Mouse (Mus musculus) intestine, postnatal 0 days (tissue): ENCODE measurements at regions not wholly inside any gene's neighbourhood (a gene's known extent, or its start where the extent isn't known, plus 50 kb on each side); places are given as distances from the start of the nearest gene placed in this dataset.

Experiments
- ATAC-seq: fragments of 200-750 bp; cut with Nextera tagmentation; 2 replicates; pipeline ENCODE4 v1.8.0; 2017; ENCODE audit warnings: mild to moderate bottlenecking, moderate TSS enrichment, moderate library complexity
- H3K27ac ChIP-seq: fragments of 300-500 bp; sonication (generic); 2 replicates; pipeline ENCODE4 v1.5.1; 2014; ENCODE audit warnings: mild to moderate bottlenecking, low read depth, low read length, moderate library complexity
- H3K27me3 ChIP-seq: fragments of 300-500 bp; sonication (generic); replicated peaks from 2 replicates; pipeline ENCODE4 v1.6.1; 2014; ENCODE audit warnings: low read length, mixed read lengths; ENCODE audit not compliant: control insufficient read depth, insufficient read depth
- H3K36me3 ChIP-seq: fragments of 300-500 bp; sonication (generic); 2 replicates; pipeline ENCODE4 v1.6.1; 2014; ENCODE audit warnings: mild to moderate bottlenecking, moderate library complexity; ENCODE audit not compliant: control insufficient read depth, insufficient read depth
- H3K4me1 ChIP-seq: fragments of 300-500 bp; sonication (generic); replicated peaks from 2 replicates; pipeline ENCODE4 v1.6.1; 2014; ENCODE audit warnings: antibody characterized with exemption, low read length, mixed read lengths; ENCODE audit not compliant: control insufficient read depth, insufficient read depth
- H3K4me2 ChIP-seq: fragments of 300-500 bp; sonication (generic); replicated peaks from 2 replicates; pipeline ENCODE4 v1.6.1; 2014; ENCODE audit warnings: low read depth, mild to moderate bottlenecking, moderate library complexity
- H3K4me3 ChIP-seq: fragments of 300-500 bp; sonication (generic); 2 replicates; pipeline ENCODE4 v1.5.1; 2014; ENCODE audit warnings: low read depth, low read length
- H3K9ac ChIP-seq: fragments of 300-500 bp; sonication (generic); 2 replicates; pipeline ENCODE4 v1.6.1; 2014; ENCODE audit warnings: mild to moderate bottlenecking, low read depth, low read length
- H3K9me3 ChIP-seq: fragments of 300-500 bp; sonication (generic); 2 replicates; pipeline ENCODE4 v1.6.1; 2016; ENCODE audit warnings: mixed run types; ENCODE audit not compliant: control insufficient read depth
- CTCF ChIP-seq: sonication (generic); IDR thresholded peaks from 2 replicates; pipeline ENCODE4 v1.5.1; 2016; ENCODE audit warnings: low read depth, mild to moderate bottlenecking, control low read depth, antibody characterized with exemption, moderate library complexity
- WGBS: fragments of 180-500 bp; shearing (Covaris S2); extraction: QIAGEN DNeasy Blood & Tissue Kit; methylation state at CpG from one replicate; pipeline ENCODE4 v1.1.7; 2014; 5-methylcytosine and 5-hydroxymethylcytosine counted together

GRCm38 (mm10) chr10:35328319-35328862, 383.3 kb downstream of the Amd2 start:
- no peaks in the 10 kb centered on the region for H3K4me1 ChIP-seq
- no peak overlapping the region for H3K4me3 ChIP-seq
- ATAC-seq = no peak
- no peak overlapping the region for H3K27ac ChIP-seq
- no peak overlapping the region for H3K9ac ChIP-seq
- no peak overlapping the region for H3K4me2 ChIP-seq
- 0 out of 2 replicates have a peak, but pooled peaks have one; percentile 26 for TF ChIP-seq CTCF
- no peaks in the 10 kb centered on the region for H3K9me3 ChIP-seq
- no peaks in the 10 kb centered on the region for H3K36me3 ChIP-seq
- WGBS = 68% methylated on average over 2 of the region's 2 CpGs
- H3K27me3 ChIP-seq = no peaks in the 10 kb centered on the region

GRCm38 (mm10) chr10:35298775-35299174, 412.9 kb downstream of the Amd2 start:
- H3K4me1 ChIP-seq = no peaks in the 10 kb centered on the region
- TF ChIP-seq CTCF = no peak
- H3K9me3 ChIP-seq = no peaks in the 10 kb centered on the region
- H3K36me3 ChIP-seq = no peaks in the 10 kb centered on the region
- no peak overlapping the region for H3K27ac ChIP-seq
- no peak overlapping the region for H3K4me3 ChIP-seq
- no peak for ATAC-seq
- H3K9ac ChIP-seq = no peak overlapping the region
- no peak overlapping the region for H3K4me2 ChIP-seq
- no peaks in the 10 kb centered on the region for H3K27me3 ChIP-seq

- Histone ChIP-seq H3K27me3 (no peaks in the 10 kb centered on the region), H3K9ac (no peak overlapping the region), H3K9me3 (no peaks in the 10 kb centered on the region), H3K27ac (no peak overlapping the region), H3K4me3 (no peak overlapping the region), H3K4me1 (no peaks in the 10 kb centered on the region), H3K36me3 (no peaks in the 10 kb centered on the region), H3K4me2 (no peak overlapping the region)
- no peak for ATAC-seq
- no peak for TF ChIP-seq CTCF
These were observed 446.6 kb downstream of the Amd2 start for GRCm38 (mm10) chr10:35265066-35265465.

GRCm38 (mm10) chr10:35236431-35236830, 475.3 kb downstream of the Amd2 start:
- Histone ChIP-seq H3K36me3 (no peaks in the 10 kb centered on the region), H3K4me3 (no peak overlapping the region), H3K27me3 (no peaks in the 10 kb centered on the region), H3K9ac (no peak overlapping the region), H3K4me2 (no peak overlapping the region), H3K4me1 (no peaks in the 10 kb centered on the region), H3K27ac (no peak overlapping the region), H3K9me3 (no peaks in the 10 kb centered on the region)
- no peak for TF ChIP-seq CTCF
- no peak for ATAC-seq
- WGBS = 58% methylated on average over 1 of the region's 1 CpGs

GRCm38 (mm10) chr10:35235260-35235659, 476.4 kb downstream of the Amd2 start:
- no peaks in the 10 kb centered on the region for H3K9me3 ChIP-seq
- WGBS = 89% methylated on average over 2 of the region's 2 CpGs
- no peak for TF ChIP-seq CTCF

GRCm38 (mm10) chr10:35229540-35229939, 482.2 kb downstream of the Amd2 start:
- ATAC-seq = no peak
- no peak for TF ChIP-seq CTCF

More at GRCm38 (mm10) chr10:35235260-35235659, 476.4 kb downstream of the Amd2 start:
- Histone ChIP-seq H3K27me3 (no peaks in the 10 kb centered on the region), H3K9ac (no peak overlapping the region), H3K4me2 (no peak overlapping the region), H3K36me3 (no peaks in the 10 kb centered on the region), H3K4me1 (no peaks in the 10 kb centered on the region), H3K27ac (no peak overlapping the region), H3K4me3 (no peak overlapping the region)
- no peak; the same call in 1 of the 2 replicates for ATAC-seq

More at GRCm38 (mm10) chr10:35229540-35229939, 482.2 kb downstream of the Amd2 start:
- no peak overlapping the region for H3K9ac ChIP-seq
- H3K4me1 ChIP-seq = no peaks in the 10 kb centered on the region
- H3K9me3 ChIP-seq = 0 out of 2 replicates have a peak, but pooled peaks cover 3% of the 10 kb centered on the region
- no peak overlapping the region for H3K4me2 ChIP-seq
- no peaks in the 10 kb centered on the region for H3K36me3 ChIP-seq
- no peak overlapping the region for H3K4me3 ChIP-seq
- H3K27me3 ChIP-seq = no peaks in the 10 kb centered on the region
- H3K27ac ChIP-seq = no peak overlapping the region
